Mouse (Mus musculus) lung, postnatal 0 days (tissue): Measurements from ENCODE around the gene Fbxo42. TPM values are rescaled to one million over a fixed set of nuclear protein-coding genes. Genes with fewer than 3 reads are reported as not detected.
"Not testable (repeated sequence)": the region's sequence is repeated elsewhere in the genome, so short reads cannot be mapped to it uniquely, and the experiment has no call there.

Source experiments
- ATAC-seq: fragments of 200-750 bp; cut with Nextera tagmentation; 2 replicates; pipeline ENCODE4 v1.8.0; 2017; ENCODE audit warnings: moderate library complexity
- DNase-seq: peaks from one replicate; pipeline ENCODE4 v3.0.0-alpha.2; 2016; ENCODE audit warnings: low spot score
- H3K27ac ChIP-seq: fragments of 300-500 bp; sonication (generic); 2 replicates; pipeline ENCODE4 v1.5.1; 2014; ENCODE audit warnings: antibody characterized with exemption, mild to moderate bottlenecking, low read length, mixed read lengths
- H3K27me3 ChIP-seq: fragments of 300-500 bp; sonication (generic); replicated peaks from 2 replicates; pipeline ENCODE4 v1.6.1; 2014; ENCODE audit warnings: low read length, mixed read lengths; ENCODE audit not compliant: insufficient read depth
- H3K36me3 ChIP-seq: fragments of 300-500 bp; sonication (generic); 2 replicates; pipeline ENCODE4 v1.6.1; 2014; ENCODE audit warnings: low read length, mixed read lengths; ENCODE audit not compliant: insufficient read depth
- H3K4me1 ChIP-seq: fragments of 300-500 bp; sonication (generic); 2 replicates; pipeline ENCODE4 v1.6.1; 2014; ENCODE audit warnings: antibody characterized with exemption, low read depth, low read length, mixed read lengths; ENCODE audit not compliant: insufficient read depth
- H3K4me2 ChIP-seq: fragments of 300-500 bp; sonication (generic); replicated peaks from 2 replicates; pipeline ENCODE4 v1.6.1; 2014; ENCODE audit warnings: low read depth, mild to moderate bottlenecking, low read length, moderate library complexity, mixed read lengths
- H3K4me3 ChIP-seq: fragments of 300-500 bp; sonication (generic); 2 replicates; pipeline ENCODE4 v1.5.1; 2014; ENCODE audit warnings: low read depth, low read length
- H3K9ac ChIP-seq: fragments of 300-500 bp; sonication (generic); replicated peaks from 2 replicates; pipeline ENCODE4 v1.6.1; 2014; ENCODE audit warnings: low read depth, mild to moderate bottlenecking
- H3K9me3 ChIP-seq: fragments of 300-500 bp; sonication (generic); 2 replicates; pipeline ENCODE4 v1.6.1; 2016; ENCODE audit warnings: low read length, mixed read lengths
- CTCF ChIP-seq: IDR thresholded peaks from 2 replicates; pipeline ENCODE4 v1.5.1; 2016; ENCODE audit warnings: antibody characterized with exemption, mild to moderate bottlenecking
- EP300 ChIP-seq: IDR thresholded peaks from 2 replicates; pipeline ENCODE4 v1.6.1; 2016; ENCODE audit warnings: antibody characterized with exemption, mild to moderate bottlenecking, control low read depth
- WGBS: fragments of 180-500 bp; shearing (Covaris S2); extraction: QIAGEN DNeasy Blood & Tissue Kit; methylation state at CpG from one replicate; pipeline ENCODE4 v1.1.7; 2014; 5-methylcytosine and 5-hydroxymethylcytosine counted together
- polyA plus RNA-seq: library from polyadenylated mRNA; unstranded; fragments of >200 nt; fragmentation: Nextera tagmentation; extraction: Ambion mirVana; gene quantifications from 2 replicates; pipeline ENCODE4 v1.2.1, GENCODE M21; 2015

The Fbxo42 gene
- polyA plus RNA-seq, 1 experiment from 2014 or later, result 11.1 TPM

- H3K9ac ChIP-seq, result no peak overlapping the region
- peak; percentile 80 for DNase-seq
- no peak overlapping the region for H3K4me2 ChIP-seq
- 29% methylated on average over 7 of the region's 8 CpGs for WGBS
- peaks cover 60% of the 10 kb centered on the region for H3K4me1 ChIP-seq
- no peak overlapping the region for H3K4me3 ChIP-seq
- H3K27me3 ChIP-seq, result no peaks in the 10 kb centered on the region
- 0 out of 2 replicates have a peak, but pooled peaks have one; percentile 6 for ATAC-seq
- H3K36me3 ChIP-seq, result no peaks in the 10 kb centered on the region
- H3K9me3 ChIP-seq, result no peaks in the 10 kb centered on the region
- H3K27ac ChIP-seq, result peak overlapping the region; percentile 91
- TF ChIP-seq EP300, result no peak; the same call in 1 of the 2 replicates
- no peak for TF ChIP-seq CTCF
These were observed 14.5 kb upstream of the Fbxo42 start for GRCm38 (mm10) chr4:141133227-141133626.

GRCm38 (mm10) chr4:141134031-141134441 lies 13.7 kb upstream of the Fbxo42 start:
- Histone ChIP-seq H3K4me3 (no peak overlapping the region), H3K4me1 (peaks cover 60% of the 10 kb centered on the region), H3K36me3 (no peaks in the 10 kb centered on the region), H3K27ac (peak overlapping the region; percentile 28), H3K9ac (no peak overlapping the region), H3K4me2 (0 out of 2 replicates have a peak overlapping the region, but pooled peaks have one; percentile 23), H3K9me3 (no peaks in the 10 kb centered on the region), H3K27me3 (no peaks in the 10 kb centered on the region)
- ATAC-seq (no peak), DNase-seq (peak; percentile 36)
- no peak for TF ChIP-seq EP300
- TF ChIP-seq CTCF, result no peak
- WGBS, result 44% methylated on average over 8 of the region's 8 CpGs

- DNase-seq (no peak), ATAC-seq (no peak)
- H3K36me3 ChIP-seq, result no peaks in the 10 kb centered on the region
- WGBS, result 54% methylated on average over 20 of the region's 20 CpGs
- 0 out of 2 replicates have a peak overlapping the region, but pooled peaks have one; percentile 23 for H3K4me2 ChIP-seq
- peak overlapping the region; percentile 28; the same call in 1 of the 2 replicates for H3K27ac ChIP-seq
- H3K27me3 ChIP-seq, result no peaks in the 10 kb centered on the region
- peaks cover 52% of the 10 kb centered on the region for H3K4me1 ChIP-seq
- H3K9ac ChIP-seq, result no peak overlapping the region
- TF ChIP-seq CTCF (no peak), EP300 (no peak)
- no peaks in the 10 kb centered on the region for H3K9me3 ChIP-seq
- H3K4me3 ChIP-seq, result no peak overlapping the region
These were observed 12.8 kb upstream of the Fbxo42 start for GRCm38 (mm10) chr4:141134751-141135530.

GRCm38 (mm10) chr4:141136126-141136525 lies 11.6 kb upstream of the Fbxo42 start:
- H3K36me3 ChIP-seq, result no peaks in the 10 kb centered on the region
- 74% methylated on average over 7 of the region's 7 CpGs for WGBS
- no peaks in the 10 kb centered on the region for H3K9me3 ChIP-seq
- no peak for ATAC-seq
- no peaks in the 10 kb centered on the region for H3K27me3 ChIP-seq
- H3K4me2 ChIP-seq, result no peak overlapping the region
- no peak overlapping the region for H3K9ac ChIP-seq
- peaks cover 48% of the 10 kb centered on the region for H3K4me1 ChIP-seq
- no peak for DNase-seq
- 0 out of 2 replicates have a peak overlapping the region, but pooled peaks have one; percentile 1 for H3K27ac ChIP-seq
- H3K4me3 ChIP-seq, result no peak overlapping the region
- no peak for TF ChIP-seq CTCF
- no peak for TF ChIP-seq EP300

- not testable (repeated sequence) for H3K4me3 ChIP-seq, ATAC-seq
These were observed 10.0 kb upstream of the Fbxo42 start for GRCm38 (mm10) chr4:141137740-141138139.

GRCm38 (mm10) chr4:141138425-141139115 lies 9.1 kb upstream of the Fbxo42 start:
- Histone ChIP-seq H3K27ac (peak overlapping the region; percentile 94), H3K4me3 (peak overlapping the region; percentile 86), H3K9me3 (no peaks in the 10 kb centered on the region), H3K4me2 (peak overlapping the region; percentile 69), H3K9ac (peak overlapping the region; percentile 77), H3K36me3 (no peaks in the 10 kb centered on the region), H3K27me3 (no peaks in the 10 kb centered on the region), H3K4me1 (peaks cover 28% of the 10 kb centered on the region; the same call in 1 of the 2 replicates)
- TF ChIP-seq EP300 (no peak), CTCF (0 out of 2 replicates have a peak, but pooled peaks have one; percentile 10)
- 2% methylated on average over 29 of the region's 29 CpGs for WGBS
- ATAC-seq (peak; percentile 23), DNase-seq (peak; percentile 89)

More at GRCm38 (mm10) chr4:141137740-141138139, 10.0 kb upstream of the Fbxo42 start:
- DNase-seq, result peak; percentile 57
- peak; percentile 42 for TF ChIP-seq CTCF
- not testable (repeated sequence) for H3K9ac ChIP-seq, H3K27ac ChIP-seq, H3K36me3 ChIP-seq, H3K27me3 ChIP-seq, H3K9me3 ChIP-seq
- Histone ChIP-seq H3K4me1 (peaks cover 32% of the 10 kb centered on the region; the same call in 1 of the 2 replicates), H3K4me2 (peak overlapping the region; percentile 69)
- WGBS, result 29% methylated on average over 2 of the region's 3 CpGs
